Mouse (Mus musculus): ENCODE results near the gene Gamt.
A peak's percentile ranks its signal among the peaks of the same experiment; 100 is the strongest.
"Not testable (repeated sequence)": the region's sequence is repeated elsewhere in the genome, so short reads cannot be mapped to it uniquely, and the experiment has no call there.

Gene Gamt

GRCm38 (mm10) chr10:80227877-80228775 lies 32.7 kb downstream of the Gamt start:
- no peak for DNase-seq (ENCODE audit: low read depth, low spot score)

GRCm38 (mm10) chr10:80227166-80227539 lies 33.7 kb downstream of the Gamt start:
- DNase-seq (ENCODE audit: low read depth, low spot score), result no peak

DNA sequence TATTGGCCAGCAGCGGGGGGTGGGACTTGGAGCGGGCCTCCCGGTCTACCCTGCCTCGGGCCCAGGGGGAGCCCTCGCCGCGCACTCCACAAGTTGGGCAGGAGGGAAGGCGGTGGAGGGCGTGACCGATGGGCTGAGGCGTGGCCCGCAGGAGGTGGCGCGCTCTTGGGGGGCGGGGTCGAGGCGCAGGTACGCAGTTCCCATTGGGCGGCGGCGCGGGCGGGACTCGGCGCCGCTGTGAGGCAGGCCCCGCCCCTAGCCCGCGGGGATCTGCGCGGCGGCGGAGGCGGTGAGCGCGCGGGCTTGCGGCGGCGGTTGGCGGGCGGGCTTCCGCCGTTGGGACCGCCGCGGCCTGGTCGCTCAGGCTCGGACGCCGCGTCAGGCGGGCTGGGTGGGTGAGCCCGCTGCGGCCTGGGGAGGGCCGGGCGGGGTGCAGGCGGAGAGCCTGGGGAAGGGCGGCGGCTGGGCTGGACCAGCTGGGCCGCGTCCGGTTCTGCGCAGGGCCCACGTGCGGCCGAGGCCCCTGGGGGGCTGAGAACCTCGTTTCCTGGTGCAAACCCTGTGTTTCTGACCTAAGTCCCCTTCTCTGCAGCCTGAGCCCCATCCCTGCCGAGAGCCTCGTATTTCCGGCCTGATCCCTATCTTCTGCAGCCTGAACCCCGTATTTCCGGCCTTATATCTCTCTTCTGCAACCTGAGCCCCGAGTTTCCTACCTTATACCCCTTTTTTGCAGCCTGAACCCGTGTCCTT lies 34.2 kb downstream of the Gamt start, which contains the start of gene Mum1:
Mum1 (plus strand) TSS at position 19 of the 750 bp plus-strand sequence.
- DNase-seq (ENCODE audit: low read depth, low spot score), result peak; percentile 100

GRCm38 (mm10) chr10:80226071-80226415 lies 34.8 kb downstream of the Gamt start:
- DNase-seq (ENCODE audit: low read depth, low spot score), result no peak

- DNase-seq (ENCODE audit: low read depth, low spot score), result not testable (repeated sequence)
Observed at GRCm38 (mm10) chr10:80223137-80223536, 37.7 kb downstream of the Gamt start.

DNA sequence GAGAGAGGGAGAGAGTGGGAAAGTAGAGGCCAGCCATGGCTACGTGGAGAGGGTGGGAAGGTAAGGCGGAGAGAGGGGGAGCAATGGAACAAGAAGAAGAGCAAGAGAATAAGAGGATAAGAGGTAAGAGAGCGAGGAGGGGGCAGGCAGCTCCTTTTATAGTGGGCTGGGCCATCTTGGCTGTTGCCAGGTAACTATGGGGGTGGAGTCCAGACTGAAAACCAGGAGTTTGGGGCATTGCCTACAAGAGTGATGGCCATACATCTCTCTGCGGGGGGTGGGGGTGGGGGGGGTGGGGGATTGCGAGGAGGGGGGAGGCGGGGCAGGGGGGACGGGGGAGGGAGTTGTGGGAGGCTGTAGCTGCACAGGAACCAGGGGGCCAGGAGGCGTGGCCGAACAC lies 40.1 kb downstream of the Gamt start:
- DNase-seq (ENCODE audit: low read depth, low spot score), result peak; percentile 83

- no peak for DNase-seq (ENCODE audit: low read depth, low spot score)
Observed at GRCm38 (mm10) chr10:80215048-80215772, 45.6 kb downstream of the Gamt start.

- DNase-seq (ENCODE audit: low read depth, low spot score), result not testable (repeated sequence)
Observed at GRCm38 (mm10) chr10:80211547-80212103, 49.2 kb downstream of the Gamt start.

DNA sequence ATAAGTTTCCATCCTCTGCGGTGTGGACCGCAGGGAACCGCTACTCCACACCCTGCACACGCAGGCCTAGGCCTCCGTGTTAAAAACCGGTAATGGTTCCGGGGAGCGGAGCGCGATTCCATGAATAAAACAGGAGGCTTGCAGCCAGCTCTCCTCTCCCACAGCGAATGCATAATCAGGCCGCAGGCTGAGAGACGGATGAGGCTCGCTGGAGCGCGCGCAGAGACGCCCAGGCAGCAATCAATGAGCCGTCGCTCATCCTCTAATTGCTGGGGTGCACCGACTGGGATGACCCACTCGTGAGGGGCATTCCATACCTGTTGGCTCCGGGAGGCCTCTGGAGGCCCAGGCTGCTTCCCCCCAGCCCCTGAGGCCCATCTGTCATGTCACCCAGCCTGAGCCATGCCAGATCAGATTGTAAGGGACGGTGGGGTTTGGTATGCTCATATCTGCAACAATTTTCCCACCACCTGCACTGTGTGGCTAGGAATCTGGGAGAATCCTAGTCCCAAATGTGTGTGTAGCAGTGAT lies 51.9 kb downstream of the Gamt start:
- no peak for DNase-seq (ENCODE audit: low read depth, low spot score)

DNA sequence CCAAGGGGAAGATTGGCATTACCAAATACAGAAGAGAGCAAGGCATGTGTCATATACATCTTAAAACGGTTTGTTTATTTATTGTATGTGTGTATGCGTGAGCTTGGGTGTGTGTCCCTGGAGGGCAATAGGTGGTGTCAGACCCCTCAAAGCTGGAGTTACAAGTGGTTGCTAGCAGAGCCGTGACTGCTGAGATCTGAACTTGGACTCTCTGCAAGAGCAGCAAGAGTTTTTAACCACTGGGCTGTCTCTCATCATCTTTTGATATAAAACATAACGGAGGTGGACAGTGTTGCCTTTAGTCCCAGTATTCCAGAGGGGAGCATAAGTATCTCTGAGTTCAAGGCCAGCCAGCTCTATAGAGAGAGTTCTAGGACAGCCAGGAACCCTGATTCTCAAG lies 52.6 kb downstream of the Gamt start:
- no peak for DNase-seq (ENCODE audit: low read depth, low spot score)
